Mouse (Mus musculus) lung, postnatal 25 days (tissue): Measurements from ENCODE around the gene Cep97.
"Not testable (repeated sequence)": the region's sequence is repeated elsewhere in the genome, so short reads cannot be mapped to it uniquely, and the experiment has no call there.

Experiments
- DNase-seq: peaks from one replicate; pipeline ENCODE4 v3.0.0; 2022; ENCODE audit warnings: low spot score

The Cep97 gene

DNA sequence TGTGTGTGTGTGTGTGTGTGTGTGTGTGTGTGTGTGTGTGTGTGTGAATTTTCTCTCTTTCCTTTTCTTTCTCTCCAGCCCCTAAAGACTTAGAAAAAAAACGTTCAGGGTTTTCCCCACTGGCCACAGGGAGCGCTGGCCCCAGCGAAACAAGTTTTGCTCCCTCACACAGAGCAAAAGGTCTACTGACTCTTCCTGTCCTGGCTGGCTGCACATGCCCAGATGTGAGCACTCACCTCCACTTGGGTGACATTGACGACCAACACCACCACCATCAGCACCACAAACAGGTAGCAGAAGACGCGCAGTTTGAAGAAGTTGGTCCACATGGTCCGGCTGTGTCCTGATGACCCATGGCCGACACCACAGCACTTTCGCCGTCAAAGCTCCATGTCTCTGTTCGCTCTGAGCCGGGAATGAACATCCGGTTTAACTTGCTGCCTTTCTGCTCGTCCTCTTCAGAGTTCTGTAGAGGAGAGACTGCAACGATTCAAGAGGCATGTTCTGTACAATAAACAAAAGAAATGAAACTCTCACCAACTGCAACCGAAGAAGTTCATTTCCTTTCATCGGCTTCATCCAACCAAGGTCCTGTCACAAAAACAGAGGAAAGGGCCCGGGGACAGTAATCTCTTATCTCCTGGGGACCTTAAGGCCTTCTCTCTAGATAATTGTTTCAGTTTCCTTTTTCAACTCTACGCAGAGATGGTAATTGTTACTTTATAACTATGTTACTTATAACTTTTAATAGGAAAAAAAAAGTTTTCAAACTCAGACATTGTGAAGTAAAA, 44.1 kb downstream of the Cep97 start:
- no peak for DNase-seq

DNA sequence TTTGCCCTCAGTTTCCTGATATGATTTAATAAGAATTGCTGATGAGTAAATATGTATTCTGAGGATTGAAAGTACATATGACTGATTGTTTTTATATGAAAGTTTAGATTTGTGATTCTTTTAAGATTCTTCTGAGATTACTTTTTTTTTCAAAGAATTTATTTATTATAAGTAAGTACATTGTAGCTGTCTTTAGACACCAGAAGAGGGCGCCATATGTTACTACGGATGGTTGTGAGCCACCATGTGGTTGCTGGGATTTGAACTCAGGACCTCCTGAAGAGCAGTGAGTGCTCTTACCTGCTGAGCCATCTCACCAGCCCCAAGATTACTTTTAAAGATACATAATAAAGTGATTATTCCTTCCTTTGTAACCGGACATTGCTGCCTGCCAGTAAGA, 45.2 kb downstream of the Cep97 start:
- no peak for DNase-seq

DNA sequence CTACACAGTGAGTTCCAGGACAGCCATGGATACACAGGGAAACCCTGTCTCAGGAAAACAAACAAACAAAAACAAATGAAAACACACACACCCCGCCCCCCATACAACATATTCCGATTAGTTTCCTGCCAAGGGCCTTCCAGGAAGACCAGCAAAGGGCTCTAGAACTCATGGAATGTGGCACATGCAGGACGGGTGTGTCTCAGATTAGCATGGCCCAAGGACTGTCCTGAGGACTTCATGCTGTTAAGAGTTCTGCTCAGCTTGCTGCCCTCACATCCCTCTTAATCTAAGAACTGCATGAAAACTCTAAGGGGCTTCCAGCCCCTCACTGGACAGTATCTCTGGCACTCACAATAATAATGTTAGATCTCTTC, 46.1 kb downstream of the Cep97 start:
- no peak for DNase-seq

DNA sequence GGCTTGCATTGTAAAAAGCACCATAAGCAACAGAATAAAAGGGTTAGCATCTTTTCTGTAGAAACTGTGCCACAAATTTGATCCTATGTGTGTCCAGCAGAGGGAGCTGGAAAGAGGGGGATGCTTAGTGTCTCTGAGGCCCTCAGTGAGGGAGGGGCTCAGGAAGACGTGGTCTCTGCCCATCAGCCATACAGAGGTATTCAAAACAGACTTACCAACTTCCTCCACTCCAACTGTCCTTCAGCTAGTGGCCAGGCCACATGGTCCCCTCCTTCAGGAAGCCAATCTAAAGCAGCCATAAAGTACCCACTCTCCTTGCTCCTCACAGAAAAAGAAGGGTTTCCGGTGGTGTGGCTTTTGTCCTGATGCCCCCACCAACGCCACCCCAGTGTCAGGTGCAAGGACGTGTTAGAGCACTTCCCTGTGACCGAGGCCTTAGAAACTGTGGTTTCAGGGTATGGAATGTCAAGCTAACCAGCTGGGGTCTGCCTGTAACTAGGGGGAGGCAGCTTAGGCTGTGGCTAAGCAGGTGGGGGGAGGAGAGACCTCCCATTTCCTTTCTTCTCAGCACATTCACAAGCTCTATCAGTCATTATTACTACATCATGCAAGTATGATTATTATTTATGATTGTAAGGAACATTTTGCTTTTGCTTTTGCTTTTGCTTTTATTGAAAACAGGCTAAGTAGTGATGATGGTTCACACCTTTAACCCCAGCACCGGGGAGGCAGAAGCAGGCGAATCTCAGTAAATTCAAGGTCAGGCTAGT, 46.7 kb downstream of the Cep97 start:
- DNase-seq = no peak

DNA sequence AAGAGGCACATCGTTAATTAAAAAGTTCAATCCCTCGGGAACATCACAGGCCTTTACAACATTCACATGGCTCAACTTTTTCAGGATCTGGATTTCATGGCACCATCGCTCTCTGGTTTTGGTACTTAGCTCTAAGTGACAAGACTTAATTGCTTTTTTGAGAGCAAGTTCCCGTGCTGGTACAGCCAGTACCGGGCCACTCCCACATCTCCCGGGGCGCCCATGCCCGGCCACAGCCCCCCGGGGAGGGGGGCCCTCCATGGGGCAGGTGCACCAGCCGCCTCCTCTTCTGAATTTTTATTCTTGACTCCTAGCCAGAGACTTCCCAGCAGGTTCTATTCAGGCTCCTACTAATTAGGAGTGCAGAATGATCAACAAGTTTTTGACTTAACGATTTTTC, 50.4 kb downstream of the Cep97 start:
- DNase-seq = no peak

DNA sequence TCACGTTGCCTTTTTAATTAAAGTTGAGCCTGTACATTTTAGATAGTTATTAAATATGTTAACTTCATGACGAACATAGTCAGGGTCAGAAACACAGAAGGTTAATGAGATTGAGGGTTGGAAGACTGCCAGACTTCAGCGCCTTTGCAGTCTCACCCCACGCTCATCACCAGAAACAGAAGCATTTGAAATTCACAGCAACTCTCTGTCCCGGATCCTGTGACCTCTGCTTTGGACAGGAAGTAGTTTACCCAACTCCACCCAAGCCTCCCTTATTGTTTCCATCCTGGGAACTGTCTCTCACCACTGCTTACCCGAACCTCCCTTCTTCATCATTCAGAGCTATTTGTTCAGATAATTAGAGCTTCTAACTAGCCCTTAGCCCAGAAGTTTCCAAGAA, 58.6 kb downstream of the Cep97 start:
- DNase-seq = no peak

DNA sequence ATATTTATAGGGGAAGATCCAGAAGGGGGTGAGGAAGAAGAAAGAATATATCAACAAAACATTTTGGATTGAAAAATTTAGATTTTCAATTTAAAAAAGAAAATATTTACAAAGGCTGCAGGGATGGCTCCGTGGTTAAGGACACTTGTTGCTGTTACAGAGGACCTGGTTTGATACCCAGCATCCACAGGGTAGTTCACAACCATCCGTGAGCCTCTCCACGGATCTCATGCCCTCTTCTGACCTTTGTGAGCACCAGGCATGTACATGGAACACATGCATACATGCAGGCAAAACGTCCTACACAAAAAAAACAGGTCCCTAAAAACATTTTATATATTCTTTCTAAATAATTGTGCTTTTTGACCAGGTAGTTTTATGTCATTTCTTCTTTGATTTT, 70.8 kb downstream of the Cep97 start:
- no peak for DNase-seq

DNA sequence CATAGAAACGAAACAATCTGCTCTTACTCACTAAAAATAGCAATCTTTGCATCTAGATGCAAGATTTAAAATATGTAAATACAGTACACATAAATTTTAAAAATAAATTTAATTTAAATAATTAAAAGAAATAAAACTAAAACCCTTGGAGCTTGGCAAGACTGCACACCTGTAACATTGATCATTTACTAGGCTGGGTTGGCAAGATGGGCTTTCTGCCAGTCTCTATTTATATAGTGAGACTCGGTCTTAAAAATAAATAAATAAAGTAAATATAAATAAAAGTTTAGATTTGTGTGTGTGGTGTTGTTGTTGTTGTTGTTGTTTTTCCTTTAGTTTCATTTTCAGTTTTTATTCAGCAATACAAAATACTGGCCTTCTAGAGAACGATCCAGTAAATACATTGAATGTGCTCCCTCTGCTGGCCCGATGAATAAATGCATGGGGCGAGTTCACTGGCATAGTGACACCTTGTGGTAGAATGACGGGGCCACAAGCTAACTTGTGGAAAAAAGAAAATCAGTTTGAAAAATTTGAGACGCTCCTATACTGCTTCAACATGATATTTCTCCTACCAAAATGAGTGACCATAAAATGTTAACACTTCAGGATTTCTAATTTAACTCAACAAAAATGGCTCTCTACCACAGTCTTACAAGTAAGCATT, 71.4 kb downstream of the Cep97 start:
- DNase-seq = peak; percentile 58

DNA sequence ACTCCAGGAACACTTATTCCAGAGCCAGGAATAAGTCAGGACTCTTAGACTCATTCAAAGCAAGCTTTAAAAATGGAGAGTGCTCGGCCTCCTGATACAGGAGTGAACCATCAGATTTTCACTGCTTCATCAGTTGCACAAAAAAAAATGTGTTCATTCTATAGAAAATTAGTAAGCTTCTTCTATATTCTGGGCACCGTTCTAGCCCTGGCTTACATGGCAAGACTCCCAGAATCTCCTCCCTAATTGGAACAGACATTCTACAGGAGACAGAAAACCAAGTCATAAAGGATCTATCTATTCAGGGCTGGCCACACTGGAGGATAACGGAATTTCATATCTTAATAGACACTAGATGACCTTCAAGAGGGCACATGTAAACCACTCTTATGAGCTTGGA, 73.6 kb downstream of the Cep97 start:
- no peak for DNase-seq

DNA sequence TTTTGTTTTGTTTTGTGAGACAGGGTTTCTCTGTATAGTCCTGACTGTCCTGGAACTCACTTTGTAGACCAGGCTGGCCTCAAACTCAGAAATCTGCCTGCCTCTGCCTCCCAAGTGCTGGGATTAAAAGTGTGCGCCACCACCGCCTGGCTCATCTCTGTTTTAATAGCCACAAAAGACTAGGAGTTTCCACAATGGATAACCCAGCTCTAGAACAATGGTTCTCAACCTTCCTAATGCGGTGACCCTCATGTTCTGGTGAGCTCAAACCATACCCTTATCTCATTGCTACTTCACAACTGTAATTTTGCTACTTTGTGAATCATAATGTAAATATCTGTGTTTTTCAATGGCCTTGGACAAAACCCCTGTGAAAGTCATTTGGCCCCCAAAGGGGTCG, 75.2 kb downstream of the Cep97 start:
- not testable (repeated sequence) for DNase-seq

DNA sequence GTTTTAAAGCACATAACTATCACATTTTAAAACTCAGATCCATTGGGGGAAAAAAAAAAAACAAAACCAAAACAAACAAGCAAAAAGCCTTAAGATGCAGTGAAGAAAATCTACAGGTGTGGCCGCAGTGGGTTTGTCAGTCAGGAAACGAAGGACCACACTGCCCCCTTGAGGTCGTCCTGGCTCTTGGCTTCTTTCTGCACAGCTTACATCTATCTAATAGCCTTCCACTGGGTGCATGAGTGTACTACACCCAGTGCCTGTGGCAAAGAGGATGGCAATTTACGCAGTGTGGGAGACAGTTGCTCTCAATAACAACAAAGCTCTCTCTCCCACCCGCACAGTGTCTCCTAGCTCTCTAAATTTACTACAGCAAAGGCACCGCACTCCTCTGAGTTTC, 76.2 kb downstream of the Cep97 start:
- peak; percentile 70 for DNase-seq

DNA sequence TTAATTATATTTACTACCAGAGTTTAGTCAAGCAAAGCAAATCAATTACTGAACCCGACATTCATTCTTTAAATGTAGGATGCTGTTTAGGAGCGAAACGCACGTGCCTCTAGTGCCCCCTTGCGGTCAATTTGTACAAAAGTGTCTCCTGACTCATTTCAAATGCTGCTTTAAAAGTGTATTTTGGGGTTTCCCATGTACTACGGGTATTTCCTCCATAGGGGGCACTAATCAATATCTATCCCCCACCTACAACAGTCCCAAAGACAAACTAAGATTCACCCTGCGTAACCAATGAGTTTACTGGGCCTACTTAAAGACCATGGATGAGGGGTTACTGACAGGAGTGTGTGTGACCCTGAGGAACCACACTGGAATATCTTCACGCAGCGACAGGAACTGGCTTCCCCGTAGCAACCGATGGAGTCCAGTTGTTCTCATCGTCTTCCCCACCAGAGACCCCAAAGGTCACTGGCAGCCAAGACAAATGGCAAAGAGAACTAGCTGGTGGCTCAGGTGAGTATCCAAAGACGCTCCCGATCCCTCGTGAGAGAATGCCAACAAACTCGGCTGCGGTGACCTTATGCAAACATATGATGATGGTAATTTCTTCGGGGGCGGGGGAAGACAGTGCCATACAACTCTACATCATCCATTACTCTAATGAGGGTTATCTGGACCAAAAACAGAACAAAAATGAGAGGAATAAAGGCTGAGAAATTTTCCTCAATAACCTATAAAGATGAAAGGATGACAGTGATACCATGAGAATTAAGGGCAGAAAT, 81.5 kb downstream of the Cep97 start:
- DNase-seq = peak; percentile 77

DNA sequence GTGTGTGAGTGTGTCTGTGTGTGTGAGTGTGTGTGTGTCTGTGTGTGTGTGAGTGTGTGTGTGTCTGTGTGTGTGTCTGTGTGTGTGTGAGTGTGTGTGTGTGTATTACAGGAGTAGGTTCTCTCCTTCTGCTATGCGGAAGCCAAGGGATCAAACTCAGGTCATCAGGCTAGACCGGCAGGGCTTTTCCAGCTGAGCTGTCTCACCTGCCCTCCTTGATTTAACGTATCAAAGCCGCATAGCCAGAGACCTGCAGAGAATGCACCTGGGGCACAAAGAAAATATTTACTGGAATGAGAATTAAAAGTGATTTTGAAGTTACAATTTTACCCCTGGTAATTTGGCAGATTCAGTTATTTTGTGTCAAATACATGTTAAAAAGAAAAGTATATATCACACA, 82.1 kb downstream of the Cep97 start:
- no peak for DNase-seq

DNA sequence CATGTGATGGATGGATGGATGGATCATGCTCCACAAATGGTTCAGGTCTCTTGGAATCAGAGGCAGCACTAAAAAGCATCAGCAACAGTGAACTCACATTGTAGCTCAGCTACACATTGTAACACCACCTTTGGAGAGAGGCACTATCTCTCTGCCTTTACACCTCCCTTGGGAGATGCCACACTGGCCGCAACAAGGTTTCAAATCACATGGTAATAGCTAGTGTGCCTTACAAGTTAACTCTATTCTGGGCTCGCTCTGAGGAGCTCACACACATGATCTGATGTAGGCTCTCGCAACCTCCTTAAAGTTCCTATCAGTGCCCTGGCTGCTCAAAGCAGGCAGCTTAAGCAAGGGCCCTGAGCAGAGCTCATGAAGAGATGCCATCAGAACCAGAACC, 84.2 kb downstream of the Cep97 start:
- DNase-seq = no peak
